ENCODE assay signal across 8 mouse cellular contexts in genomic region chr5:134183880-134184808, GRCm38 (mm10). TPM values are rescaled to one million over a fixed set of nuclear protein-coding genes. Genes with fewer than 3 reads are reported as not detected.
A peak's percentile ranks its signal among the peaks of the same experiment; 100 is the strongest.
DNase-seq lines count a peak whose midpoint lies in the region; ATAC-seq and TF ChIP-seq lines count a peak whose summit lies in the region.

Gtf2ird2 (plus strand) TSS chr5:134184019.

- H3K4me1 ChIP-seq in embryonic facial prominence, embryonic 13.5 days, result peaks cover 19% of the 10 kb centered on the region
- peaks cover 12% of the 10 kb centered on the region for H3K4me1 ChIP-seq in heart, adult 2 months (ENCODE audit: control insufficient read depth, insufficient read depth, low read length)
- peaks cover 17% of the 10 kb centered on the region for H3K4me1 ChIP-seq in limb, embryonic 13.5 days
- peaks cover 14% of the 10 kb centered on the region for H3K4me1 ChIP-seq in midbrain, embryonic 16.5 days (ENCODE audit: control insufficient read depth, insufficient read depth, low read length)

- no peaks in the 10 kb centered on the region for H3K27me3 ChIP-seq in embryonic facial prominence, embryonic 13.5 days
- H3K27me3 ChIP-seq in heart, adult 2 months (ENCODE audit: control insufficient read depth, insufficient read depth, low read length), result no peaks in the 10 kb centered on the region
- no peaks in the 10 kb centered on the region for H3K27me3 ChIP-seq in limb, embryonic 13.5 days
- H3K27me3 ChIP-seq in midbrain, embryonic 16.5 days (ENCODE audit: control insufficient read depth, insufficient read depth, low read depth, low read length), result no peaks in the 10 kb centered on the region

- peak; percentile 27; the same call in 1 of the 2 replicates for TF ChIP-seq POLR2A in heart, adult 2 months (IDR thresholded peaks at IDR 0.05; ENCODE audit: insufficient read depth, low read depth, low read length)

- H3K36me3 ChIP-seq in embryonic facial prominence, embryonic 13.5 days, result no peaks in the 10 kb centered on the region
- peaks cover 5% of the 10 kb centered on the region for H3K36me3 ChIP-seq in heart, adult 2 months (ENCODE audit: control insufficient read depth, insufficient read depth, low read length)
- no peaks in the 10 kb centered on the region for H3K36me3 ChIP-seq in limb, embryonic 13.5 days
- no peaks in the 10 kb centered on the region for H3K36me3 ChIP-seq in midbrain, embryonic 16.5 days (ENCODE audit: control insufficient read depth, insufficient read depth, low read length)

- H3K9me3 ChIP-seq in embryonic facial prominence, embryonic 13.5 days, result no peaks in the 10 kb centered on the region
- H3K9me3 ChIP-seq in limb, embryonic 13.5 days, result 0 out of 2 replicates have a peak, but pooled peaks cover 3% of the 10 kb centered on the region
- no peaks in the 10 kb centered on the region for H3K9me3 ChIP-seq in midbrain, embryonic 16.5 days (replicated peaks; ENCODE audit: control insufficient read depth, low read length, poor library complexity, severe bottlenecking)

- intact Hi-C loops in heart, adult 2 months (cut with DNase I), result loop anchor here (5.0 kb wide), 2 partner anchors 48 to 303 kb away; no protein-coding TSS in a partner anchor

- H3K79me2 ChIP-seq in heart, adult 2 months (replicated peaks; ENCODE audit: control insufficient read depth, insufficient read depth, low read length), result no peaks in the 10 kb centered on the region

- peak within 1 kb of the TSS; percentile 83 for H3K9ac ChIP-seq in embryonic facial prominence, embryonic 13.5 days
- peak within 1 kb of the TSS; percentile 79 for H3K9ac ChIP-seq in heart, adult 2 months (ENCODE audit: low read depth, low read length)
- peak within 1 kb of the TSS; percentile 77 for H3K9ac ChIP-seq in limb, embryonic 13.5 days
- H3K9ac ChIP-seq in midbrain, embryonic 16.5 days (ENCODE audit: low read depth, low read length), result peak within 1 kb of the TSS; percentile 84

- TF ChIP-seq EP300 in heart, adult 2 months (IDR thresholded peaks at IDR 0.05; ENCODE audit: insufficient read depth, low read depth, low read length), result no peak

- H3K4me3 ChIP-seq in embryonic facial prominence, embryonic 13.5 days, result peak within 1 kb of the TSS; percentile 69
- H3K4me3 ChIP-seq in heart, adult 2 months, result peak within 1 kb of the TSS; percentile 87
- H3K4me3 ChIP-seq in limb, embryonic 13.5 days, result peak within 1 kb of the TSS; percentile 65
- H3K4me3 ChIP-seq in midbrain, embryonic 16.5 days (ENCODE audit: low read depth, low read length), result peak within 1 kb of the TSS; percentile 76

- peak within 1 kb of the TSS; percentile 95 for H3K27ac ChIP-seq in embryonic facial prominence, embryonic 13.5 days
- H3K27ac ChIP-seq in heart, adult 2 months, result peak within 1 kb of the TSS; percentile 98
- peak within 1 kb of the TSS; percentile 92 for H3K27ac ChIP-seq in limb, embryonic 13.5 days
- H3K27ac ChIP-seq in midbrain, embryonic 16.5 days (ENCODE audit: low read length), result peak within 1 kb of the TSS; percentile 97

- WGBS in embryonic facial prominence, embryonic 13.5 days, result under 1% methylated on average over 92 of the region's 92 CpGs
- WGBS in heart, adult 2 months, result under 1% methylated on average over 92 of the region's 92 CpGs
- under 1% methylated on average over 92 of the region's 92 CpGs for WGBS in limb, embryonic 13.5 days
- WGBS in midbrain, embryonic 16.5 days, result 1% methylated on average over 89 of the region's 92 CpGs

- H3K4me2 ChIP-seq in embryonic facial prominence, embryonic 13.5 days, result peak within 1 kb of the TSS; percentile 88
- H3K4me2 ChIP-seq in limb, embryonic 13.5 days (replicated peaks), result peak within 1 kb of the TSS; percentile 76
- peak within 1 kb of the TSS; percentile 82 for H3K4me2 ChIP-seq in midbrain, embryonic 16.5 days (ENCODE audit: low read length)

- peak; percentile 88 for ATAC-seq in embryonic facial prominence, embryonic 13.5 days (ENCODE audit: insufficient number of reproducible peaks, insufficient read depth, low FRiP score, low TSS enrichment, low read depth)
- ATAC-seq in limb, embryonic 13.5 days (ENCODE audit: low FRiP score, low read depth), result peak; percentile 95
- peak; percentile 95 for ATAC-seq in midbrain, embryonic 16.5 days

- no peak; the same call in none of the 2 replicates for TF ChIP-seq CTCF in heart, adult 2 months (IDR thresholded peaks at IDR 0.05)

- peak; percentile 99 for DNase-seq in 3134 (ENCODE audit: extremely low read depth, insufficient read length, low spot score)
- DNase-seq in adrenal gland, postnatal 36 days, result peak; percentile 98 to 99
- DNase-seq in heart, adult 2 months, result peak; percentile 97 to 98
- DNase-seq in kidney, adult 8-10 months, result peak; percentile 98 to 99
- peak; percentile 96 to 99 for DNase-seq in spleen, postnatal 10 days (ENCODE audit: low spot score in 2 of 2)

RNA-seq across cellular contexts. Expression of gene Gtf2ird2, which starts in this region (rescaled TPM):
- 1 to 10 TPM; 8.1 to 9.3 TPM for total RNA-seq in adrenal gland, postnatal 36 days (2021)
- polyA plus RNA-seq in embryonic facial prominence, embryonic 13.5 days (2015; fragmentation: Nextera tagmentation; extraction: Ambion mirVana), result 12.6 and 13.0 TPM in 2 replicates
- total RNA-seq in heart, adult 2 months (2021), result 1 to 10 TPM; 5.3 to 5.7 TPM
- polyA plus RNA-seq in heart, adult 2 months (2012; rRNA removed), result 3.7 and 5.4 TPM in 2 replicates
- 11.0 and 11.9 TPM in 2 replicates for polyA plus RNA-seq in limb, embryonic 13.5 days (2015; fragmentation: Nextera tagmentation; extraction: Ambion mirVana)
- 15.0 and 15.2 TPM in 2 replicates for polyA plus RNA-seq in midbrain, embryonic 16.5 days (2015; fragmentation: Nextera tagmentation; extraction: Ambion mirVana)

Comparison
In these comparisons a context has a peak if more than half of its experiments do, and no peak if none do; other contexts are left out.
1. Peak in every context shown above with its lines: DNase-seq, ATAC-seq, H3K4me3 ChIP-seq and H3K27ac ChIP-seq.